Mouse (Mus musculus) urinary bladder, postnatal 36 days (tissue): ENCODE measurements around the gene Thrap3.
A peak's percentile ranks its signal among the peaks of the same experiment; 100 is the strongest.
"Not testable (repeated sequence)": the region's sequence is repeated elsewhere in the genome, so short reads cannot be mapped to it uniquely, and the experiment has no call there.

Experiments used
- DNase-seq, 2 experiments: peaks; one replicate each; pipeline ENCODE4 v3.0.0; 2022; ENCODE audit warnings: low spot score in 2 of 2, mixed read lengths in 1 of 2

Gene Thrap3

GRCm38 (mm10) chr4:126166084-126166483 lies 36.5 kb downstream of the Thrap3 start:
- DNase-seq: no peak

- not testable (repeated sequence) for DNase-seq
These were observed 37.5 kb downstream of the Thrap3 start for GRCm38 (mm10) chr4:126165092-126165491.

- DNase-seq: no peak
These were observed 38.9 kb downstream of the Thrap3 start for GRCm38 (mm10) chr4:126163685-126164084.

GRCm38 (mm10) chr4:126163067-126163659 lies 39.4 kb downstream of the Thrap3 start, which contains the start of gene Sh3d21:
Sh3d21 (minus strand) TSS chr4:126163491.
- DNase-seq: peak; percentile 53

- DNase-seq: peak; percentile 85 to 93
These were observed 40.0 kb downstream of the Thrap3 start for GRCm38 (mm10) chr4:126162544-126163066.

- DNase-seq: no peak
These were observed 40.6 kb downstream of the Thrap3 start for GRCm38 (mm10) chr4:126161986-126162385.

- DNase-seq: no peak
These were observed 41.1 kb downstream of the Thrap3 start for GRCm38 (mm10) chr4:126161456-126161855.

- DNase-seq: no peak
These were observed 41.6 kb downstream of the Thrap3 start for GRCm38 (mm10) chr4:126160981-126161380.

GRCm38 (mm10) chr4:126159455-126159854 lies 43.1 kb downstream of the Thrap3 start:
- no peak for DNase-seq

- no peak for DNase-seq
These were observed 45.0 kb downstream of the Thrap3 start for GRCm38 (mm10) chr4:126157562-126157961.

GRCm38 (mm10) chr4:126156617-126157016 lies 45.9 kb downstream of the Thrap3 start:
- DNase-seq: no peak

GRCm38 (mm10) chr4:126155869-126156268 lies 46.7 kb downstream of the Thrap3 start:
- DNase-seq: no peak

GRCm38 (mm10) chr4:126155183-126155582 lies 47.4 kb downstream of the Thrap3 start:
- DNase-seq: no peak

GRCm38 (mm10) chr4:126152864-126153263 lies 49.7 kb downstream of the Thrap3 start:
- no peak for DNase-seq

GRCm38 (mm10) chr4:126151701-126152440 lies 50.7 kb downstream of the Thrap3 start:
- DNase-seq: no peak

- DNase-seq: no peak
These were observed 51.6 kb downstream of the Thrap3 start for GRCm38 (mm10) chr4:126150949-126151320.

GRCm38 (mm10) chr4:126150297-126150948 lies 52.1 kb downstream of the Thrap3 start:
- peak; percentile 22 to 60 for DNase-seq

GRCm38 (mm10) chr4:126149798-126150197 lies 52.8 kb downstream of the Thrap3 start:
- DNase-seq: no peak

GRCm38 (mm10) chr4:126149041-126149676 lies 53.4 kb downstream of the Thrap3 start:
- no peak for DNase-seq

- peak; percentile 52 to 58 for DNase-seq
These were observed 54.2 kb downstream of the Thrap3 start for GRCm38 (mm10) chr4:126148161-126148961.

- peak; percentile 29 to 56 for DNase-seq
These were observed 54.9 kb downstream of the Thrap3 start, which contains the start of gene Eva1b for GRCm38 (mm10) chr4:126147533-126148160. Eva1b (plus strand) TSS chr4:126147744.
